Mouse (Mus musculus) forebrain, embryonic 14.5 days (tissue): ENCODE results near the gene Stat4. TPM values are rescaled to one million over a fixed set of nuclear protein-coding genes. Genes with fewer than 3 reads are reported as not detected.

Source experiments
- ATAC-seq: fragments of 200-750 bp; cut with Nextera tagmentation; 2 replicates; pipeline ENCODE4 v1.8.0; 2017; ENCODE audit warnings: mild to moderate bottlenecking, moderate library complexity
- DNase-seq: peaks from one replicate; pipeline ENCODE4 v3.0.0-alpha.2; 2015; ENCODE audit warnings: low spot score
- H3K27ac ChIP-seq: fragments of 300-500 bp; sonication (generic); 2 replicates; pipeline ENCODE4 v1.5.1; 2014; ENCODE audit warnings: low read depth, mild to moderate bottlenecking, control low read depth, low read length, moderate library complexity
- H3K27me3 ChIP-seq: fragments of 300-500 bp; sonication (generic); replicated peaks from 2 replicates; pipeline ENCODE4 v1.6.1; 2014; ENCODE audit warnings: low read length, control low read depth, mixed read lengths; ENCODE audit not compliant: control insufficient read depth, insufficient read depth
- H3K36me3 ChIP-seq: fragments of 300-500 bp; sonication (generic); 2 replicates; pipeline ENCODE4 v1.6.1; 2014; ENCODE audit warnings: low read length, control low read depth; ENCODE audit not compliant: control insufficient read depth, insufficient read depth
- H3K4me1 ChIP-seq: fragments of 300-500 bp; sonication (generic); 2 replicates; pipeline ENCODE4 v1.6.1; 2014; ENCODE audit warnings: antibody characterized with exemption, low read length, control low read depth; ENCODE audit not compliant: control insufficient read depth, insufficient read depth
- H3K4me2 ChIP-seq: fragments of 300-500 bp; sonication (generic); 2 replicates; pipeline ENCODE4 v1.6.1; 2014; ENCODE audit warnings: mild to moderate bottlenecking, control low read depth, low read length
- H3K4me3 ChIP-seq: fragments of 300-500 bp; sonication (generic); 2 replicates; pipeline ENCODE4 v1.5.1; 2014; ENCODE audit warnings: low read depth, low read length, control low read depth
- H3K9ac ChIP-seq: fragments of 300-500 bp; sonication (generic); 2 replicates; pipeline ENCODE4 v1.6.1; 2014; ENCODE audit warnings: mild to moderate bottlenecking, low read length, control low read depth, moderate library complexity
- H3K9me3 ChIP-seq: fragments of 300-500 bp; sonication (generic); replicated peaks from 2 replicates; pipeline ENCODE4 v1.6.1; 2016; ENCODE audit warnings: low read length, control low read depth, mixed read lengths; ENCODE audit not compliant: control insufficient read depth
- WGBS: fragments of 180-500 bp; shearing (Covaris S2); extraction: QIAGEN DNeasy Blood & Tissue Kit; methylation state at CpG from one replicate; pipeline ENCODE4 v1.1.7; 2014; 5-methylcytosine and 5-hydroxymethylcytosine counted together
- polyA plus RNA-seq: library from polyadenylated mRNA; unstranded; fragments of >200 nt; fragmentation: Nextera tagmentation; extraction: Ambion mirVana; gene quantifications from 2 replicates; pipeline ENCODE4 v1.2.1, GENCODE M21; 2014

Stat4 gene
- polyA plus RNA-seq, 1 experiment from 2014 or later: 1.6 TPM

- Histone ChIP-seq H3K27me3 (no peaks in the 10 kb centered on the region), H3K4me3 (no peak overlapping the region), H3K36me3 (no peaks in the 10 kb centered on the region), H3K4me2 (no peak overlapping the region), H3K27ac (no peak overlapping the region), H3K9me3 (no peaks in the 10 kb centered on the region), H3K4me1 (no peaks in the 10 kb centered on the region), H3K9ac (no peak overlapping the region)
- DNase-seq: no peak
- no peak for ATAC-seq
- WGBS: 79% methylated on average over 6 of the region's 6 CpGs
These were observed 113.5 kb downstream of the Stat4 start for GRCm38 (mm10) chr1:52100496-52100895.

GRCm38 (mm10) chr1:52102795-52103194 is 115.8 kb downstream of the Stat4 start:
- Histone ChIP-seq H3K4me1 (no peaks in the 10 kb centered on the region), H3K36me3 (no peaks in the 10 kb centered on the region), H3K9me3 (no peaks in the 10 kb centered on the region), H3K27ac (no peak overlapping the region), H3K4me3 (no peak overlapping the region), H3K27me3 (no peaks in the 10 kb centered on the region), H3K9ac (no peak overlapping the region), H3K4me2 (no peak overlapping the region)
- DNase-seq (no peak), ATAC-seq (no peak)
- WGBS: 96% methylated on average over 8 of the region's 8 CpGs

- WGBS: 96% methylated on average over 11 of the region's 11 CpGs
- DNase-seq: no peak
These were observed 120.3 kb downstream of the Stat4 start for GRCm38 (mm10) chr1:52107206-52107605.

GRCm38 (mm10) chr1:52111217-52111616 is 124.3 kb downstream of the Stat4 start:
- Histone ChIP-seq H3K4me2 (no peak overlapping the region), H3K9me3 (no peaks in the 10 kb centered on the region), H3K27ac (no peak overlapping the region), H3K4me1 (0 out of 2 replicates have a peak, but pooled peaks cover 3% of the 10 kb centered on the region), H3K9ac (no peak overlapping the region), H3K4me3 (no peak overlapping the region), H3K27me3 (no peaks in the 10 kb centered on the region), H3K36me3 (no peaks in the 10 kb centered on the region)
- ATAC-seq (no peak), DNase-seq (no peak)
- 51% methylated on average over 3 of the region's 3 CpGs for WGBS

More at GRCm38 (mm10) chr1:52107206-52107605, 120.3 kb downstream of the Stat4 start:
- no peak for ATAC-seq
- H3K27me3 ChIP-seq: no peaks in the 10 kb centered on the region
- no peak overlapping the region for H3K9ac ChIP-seq
- no peaks in the 10 kb centered on the region for H3K36me3 ChIP-seq
- H3K4me2 ChIP-seq: no peak overlapping the region
- H3K4me1 ChIP-seq: no peaks in the 10 kb centered on the region
- no peak overlapping the region for H3K4me3 ChIP-seq
- no peak overlapping the region for H3K27ac ChIP-seq
- H3K9me3 ChIP-seq: no peaks in the 10 kb centered on the region

- 95% methylated on average over 1 of the region's 1 CpGs for WGBS
- H3K27ac ChIP-seq: no peak overlapping the region
- no peaks in the 10 kb centered on the region for H3K9me3 ChIP-seq
- no peak overlapping the region for H3K4me2 ChIP-seq
- H3K4me3 ChIP-seq: no peak overlapping the region
- H3K9ac ChIP-seq: no peak overlapping the region
- no peaks in the 10 kb centered on the region for H3K36me3 ChIP-seq
- no peak for DNase-seq
- H3K4me1 ChIP-seq: 0 out of 2 replicates have a peak, but pooled peaks cover 3% of the 10 kb centered on the region
- H3K27me3 ChIP-seq: no peaks in the 10 kb centered on the region
- ATAC-seq: no peak
These were observed 125.4 kb downstream of the Stat4 start for GRCm38 (mm10) chr1:52112301-52112700.

GRCm38 (mm10) chr1:52113067-52113665 is 126.2 kb downstream of the Stat4 start:
- ATAC-seq (peak; percentile 25; the same call in 1 of the 2 replicates), DNase-seq (no peak)
- Histone ChIP-seq H3K27ac (peak overlapping the region; percentile 75), H3K36me3 (no peaks in the 10 kb centered on the region), H3K4me1 (0 out of 2 replicates have a peak, but pooled peaks cover 3% of the 10 kb centered on the region), H3K9ac (peak overlapping the region; percentile 61), H3K9me3 (no peaks in the 10 kb centered on the region), H3K4me3 (peak overlapping the region; percentile 19), H3K4me2 (peak overlapping the region; percentile 64), H3K27me3 (no peaks in the 10 kb centered on the region)
- 23% methylated on average over 7 of the region's 7 CpGs for WGBS

- H3K27ac ChIP-seq: peak overlapping the region; percentile 75
- no peaks in the 10 kb centered on the region for H3K9me3 ChIP-seq
- 0 out of 2 replicates have a peak, but pooled peaks cover 3% of the 10 kb centered on the region for H3K4me1 ChIP-seq
- DNase-seq: peak; percentile 98
- WGBS: under 1% methylated on average over 32 of the region's 32 CpGs
- ATAC-seq: peak; percentile 97
- H3K9ac ChIP-seq: peak overlapping the region; percentile 61
- no peaks in the 10 kb centered on the region for H3K27me3 ChIP-seq
- H3K4me2 ChIP-seq: peak overlapping the region; percentile 64
- no peaks in the 10 kb centered on the region for H3K36me3 ChIP-seq
- peak overlapping the region; percentile 19 for H3K4me3 ChIP-seq
These were observed 126.7 kb downstream of the Stat4 start for GRCm38 (mm10) chr1:52113666-52114069.

GRCm38 (mm10) chr1:52116441-52116840 is 129.5 kb downstream of the Stat4 start:
- H3K27ac ChIP-seq: no peak overlapping the region
- 74% methylated on average over 3 of the region's 3 CpGs for WGBS
- no peak for DNase-seq
- no peak for ATAC-seq
- no peak overlapping the region for H3K9ac ChIP-seq
- no peak overlapping the region for H3K4me3 ChIP-seq
- H3K4me1 ChIP-seq: 0 out of 2 replicates have a peak, but pooled peaks cover 3% of the 10 kb centered on the region
- H3K4me2 ChIP-seq: no peak overlapping the region
- no peaks in the 10 kb centered on the region for H3K27me3 ChIP-seq
- H3K9me3 ChIP-seq: no peaks in the 10 kb centered on the region
- no peaks in the 10 kb centered on the region for H3K36me3 ChIP-seq

GRCm38 (mm10) chr1:52117777-52118176 is 130.8 kb downstream of the Stat4 start:
- ATAC-seq: no peak
- H3K9me3 ChIP-seq: no peaks in the 10 kb centered on the region
- H3K27me3 ChIP-seq: no peaks in the 10 kb centered on the region
- no peak overlapping the region for H3K27ac ChIP-seq
- no peaks in the 10 kb centered on the region for H3K36me3 ChIP-seq
- 0 out of 2 replicates have a peak, but pooled peaks cover 3% of the 10 kb centered on the region for H3K4me1 ChIP-seq
- no peak for DNase-seq
- H3K9ac ChIP-seq: no peak overlapping the region
- no peak overlapping the region for H3K4me2 ChIP-seq
- WGBS: 88% methylated on average over 1 of the region's 1 CpGs
- no peak overlapping the region for H3K4me3 ChIP-seq
